10 mouse cellular contexts compared by ENCODE assay signal in genomic region chr10:121430764-121431540, GRCm38 (mm10). TPM values are rescaled to one million over a fixed set of nuclear protein-coding genes. Genes with fewer than 3 reads are reported as not detected.
DNase-seq lines count a peak whose midpoint lies in the region; ATAC-seq lines count a peak whose summit lies in the region.
"Had no signal": no experiment of that assay in that cellular context is flagged by ENCODE, and none has a peak within 500 bp of the region (broad histone marks: within the 10 kb centered on the region; RNA-seq: fewer than 3 reads in every experiment).

No protein-coding gene starts in this region.

- no peaks in the 10 kb centered on the region for H3K9me3 ChIP-seq in heart, embryonic 13.5 days
- H3K9me3 ChIP-seq in midbrain, embryonic 10.5 days (replicated peaks), result no peaks in the 10 kb centered on the region
- no peaks in the 10 kb centered on the region for H3K9me3 ChIP-seq in midbrain, embryonic 14.5 days (ENCODE audit: control insufficient read depth, low read length)
- H3K9me3 ChIP-seq in intestine, embryonic 15.5 days, result no peaks in the 10 kb centered on the region
- H3K9me3 ChIP-seq in stomach, embryonic 14.5 days (ENCODE audit: control insufficient read depth, low read depth, low read length), result no peaks in the 10 kb centered on the region

- H3K4me2 ChIP-seq in heart, embryonic 13.5 days, result peak overlapping the region; percentile 62; the same call in 1 of the 2 replicates
- no peak overlapping the region for H3K4me2 ChIP-seq in midbrain, embryonic 14.5 days (ENCODE audit: low read length)
- no peak overlapping the region for H3K4me2 ChIP-seq in intestine, embryonic 15.5 days (replicated peaks)
- H3K4me2 ChIP-seq in stomach, embryonic 14.5 days (replicated peaks; ENCODE audit: low read depth, low read length), result no peak overlapping the region

- H3K9ac ChIP-seq in heart, embryonic 13.5 days, result no peak overlapping the region; the same call in 1 of the 2 replicates
- no peak overlapping the region for H3K9ac ChIP-seq in midbrain, embryonic 14.5 days (replicated peaks; ENCODE audit: low read length)
- no peak overlapping the region for H3K9ac ChIP-seq in intestine, embryonic 15.5 days
- no peak overlapping the region for H3K9ac ChIP-seq in stomach, embryonic 14.5 days (replicated peaks; ENCODE audit: low read depth, low read length)

- H3K36me3 ChIP-seq in heart, embryonic 13.5 days, result no peaks in the 10 kb centered on the region
- H3K36me3 ChIP-seq in midbrain, embryonic 10.5 days, result no peaks in the 10 kb centered on the region
- H3K36me3 ChIP-seq in midbrain, embryonic 14.5 days (ENCODE audit: control insufficient read depth, insufficient read depth, low read length), result no peaks in the 10 kb centered on the region
- no peaks in the 10 kb centered on the region for H3K36me3 ChIP-seq in intestine, embryonic 15.5 days
- no peaks in the 10 kb centered on the region for H3K36me3 ChIP-seq in stomach, embryonic 14.5 days (ENCODE audit: control insufficient read depth, insufficient read depth, low read length)

- no peak for ATAC-seq in heart, embryonic 13.5 days (ENCODE audit: extremely low read depth, insufficient number of reproducible peaks, low FRiP score, low TSS enrichment)
- no peak for ATAC-seq in midbrain, embryonic 14.5 days (ENCODE audit: low FRiP score, low TSS enrichment)
- ATAC-seq in intestine, embryonic 15.5 days, result no peak
- no peak for ATAC-seq in stomach, embryonic 14.5 days (ENCODE audit: insufficient number of reproducible peaks, insufficient read depth, low FRiP score, low read depth)

- WGBS in heart, embryonic 13.5 days, result 55% methylated on average over 15 of the region's 15 CpGs
- WGBS in midbrain, embryonic 10.5 days, result 80% methylated on average over 15 of the region's 15 CpGs
- WGBS in midbrain, embryonic 14.5 days, result 86% methylated on average over 15 of the region's 15 CpGs
- 59% methylated on average over 15 of the region's 15 CpGs for WGBS in intestine, embryonic 15.5 days
- WGBS in stomach, embryonic 14.5 days, result 69% methylated on average over 15 of the region's 15 CpGs

- peak overlapping the region; percentile 99 for H3K27ac ChIP-seq in heart, embryonic 13.5 days (replicated peaks)
- peak overlapping the region; percentile 73 for H3K27ac ChIP-seq in midbrain, embryonic 10.5 days (replicated peaks)
- no peak overlapping the region for H3K27ac ChIP-seq in midbrain, embryonic 14.5 days (replicated peaks; ENCODE audit: low read depth, low read length)
- H3K27ac ChIP-seq in intestine, embryonic 15.5 days, result 0 out of 2 replicates have a peak overlapping the region, but pooled peaks have one; percentile 87
- peak overlapping the region; percentile 83; the same call in 1 of the 2 replicates for H3K27ac ChIP-seq in stomach, embryonic 14.5 days (ENCODE audit: low read length)

- DNase-seq in heart, adult 8-10 months (ENCODE audit: low spot score), result no peak
- DNase-seq in midbrain, embryonic 10.5 days (ENCODE audit: low spot score), result no peak
- DNase-seq in midbrain, embryonic 14.5 days, result no peak
- no peak for DNase-seq in cerebellum, adult 8-10 months
- no peak for DNase-seq in gastrocnemius, adult 18-20 months (ENCODE audit: low spot score)
- DNase-seq: cerebellum, adult 18-20 months had no signal

- H3K4me1 ChIP-seq in heart, embryonic 13.5 days, result peaks cover 99% of the 10 kb centered on the region
- H3K4me1 ChIP-seq in midbrain, embryonic 10.5 days, result peaks cover 80% of the 10 kb centered on the region
- H3K4me1 ChIP-seq in midbrain, embryonic 14.5 days (ENCODE audit: control insufficient read depth, insufficient read depth, low read length), result peaks cover 15% of the 10 kb centered on the region; the same call in 1 of the 2 replicates
- H3K4me1 ChIP-seq in intestine, embryonic 15.5 days (replicated peaks), result peaks cover 76% of the 10 kb centered on the region
- peaks cover 69% of the 10 kb centered on the region for H3K4me1 ChIP-seq in stomach, embryonic 14.5 days (ENCODE audit: control insufficient read depth, insufficient read depth, low read length)

- no peaks in the 10 kb centered on the region for H3K27me3 ChIP-seq in heart, embryonic 13.5 days (replicated peaks)
- H3K27me3 ChIP-seq in midbrain, embryonic 10.5 days (ENCODE audit: low read depth, poor library complexity, severe bottlenecking), result no peaks in the 10 kb centered on the region; the same call in 1 of the 2 replicates
- H3K27me3 ChIP-seq in midbrain, embryonic 14.5 days (ENCODE audit: control insufficient read depth, insufficient read depth, low read length), result no peaks in the 10 kb centered on the region
- H3K27me3 ChIP-seq in intestine, embryonic 15.5 days (replicated peaks), result no peaks in the 10 kb centered on the region
- H3K27me3 ChIP-seq in stomach, embryonic 14.5 days (ENCODE audit: control insufficient read depth, insufficient read depth, low read length), result no peaks in the 10 kb centered on the region
- H3K27me3 ChIP-seq: CH12.LX had no signal

- H3K4me3 ChIP-seq in heart, embryonic 13.5 days, result no peak overlapping the region
- no peak overlapping the region for H3K4me3 ChIP-seq in midbrain, embryonic 10.5 days
- no peak overlapping the region for H3K4me3 ChIP-seq in midbrain, embryonic 14.5 days (replicated peaks; ENCODE audit: low read depth, low read length)
- no peak overlapping the region for H3K4me3 ChIP-seq in intestine, embryonic 15.5 days (replicated peaks)
- no peak overlapping the region for H3K4me3 ChIP-seq in stomach, embryonic 14.5 days (ENCODE audit: low read depth, low read length)

RNA-seq across cellular contexts. Expression of gene Rassf3, which starts 45.2 kb away (rescaled TPM):
- 15.2 and 19.2 TPM in 2 replicates for polyA plus RNA-seq in heart, embryonic 13.5 days (2015; fragmentation: Nextera tagmentation; extraction: Ambion mirVana)
- total RNA-seq in heart, adult 8-10 months (2022), result 100 to 1,000 TPM; 131 to 151 (median 141) TPM
- 7.2 and 7.8 TPM in 2 replicates for polyA plus RNA-seq in midbrain, embryonic 10.5 days (2016; fragmentation: Nextera tagmentation; extraction: Ambion mirVana)
- 2.4 and 4.5 TPM in 2 replicates for polyA plus RNA-seq in midbrain, embryonic 14.5 days (2014; fragmentation: Nextera tagmentation; extraction: Ambion mirVana)
- polyA plus RNA-seq in intestine, embryonic 15.5 days (2015; fragmentation: Nextera tagmentation; extraction: Ambion mirVana), result 23.5 and 26.0 TPM in 2 replicates
- 19.4 and 20.7 TPM in 2 replicates for polyA plus RNA-seq in stomach, embryonic 14.5 days (2014; fragmentation: Nextera tagmentation; extraction: Ambion mirVana)
- total RNA-seq in gastrocnemius, adult 18-20 months (2021), result 10 to 100 TPM; 34.7 to 47.5 TPM
